Mouse (Mus musculus) embryo, embryonic 10.5 days (tissue): ENCODE data around the gene Phf11d.
"Not testable (repeated sequence)": the region's sequence is repeated elsewhere in the genome, so short reads cannot be mapped to it uniquely, and the experiment has no call there.

Experiments
- DNase-seq: peaks from one replicate; pipeline ENCODE4 v3.0.0-alpha.2; 2015; ENCODE audit warnings: low spot score

Phf11d gene

DNA sequence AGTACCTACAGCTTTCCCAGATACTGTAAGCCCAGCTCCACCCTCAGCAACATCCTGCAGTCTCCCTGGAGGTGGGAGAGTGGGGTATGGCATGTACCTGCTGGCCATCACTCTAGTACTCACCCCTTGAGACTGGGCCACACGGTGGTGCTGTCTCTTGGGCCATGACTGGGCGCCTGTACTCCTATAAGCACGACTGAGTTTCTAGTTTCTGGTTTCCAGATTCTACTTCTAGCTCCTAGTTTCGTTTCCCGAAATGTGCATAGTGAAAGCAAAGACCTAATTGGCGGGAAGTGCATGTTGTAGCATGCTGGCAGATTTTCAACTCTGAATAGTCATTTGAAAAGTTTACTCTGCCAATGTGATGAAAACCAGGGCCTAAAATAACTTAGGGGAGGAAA, at the start of gene Phf11d:
Phf11d (minus strand) TSS at position 227 of the 401 bp plus-strand sequence.
- DNase-seq, result no peak

DNA sequence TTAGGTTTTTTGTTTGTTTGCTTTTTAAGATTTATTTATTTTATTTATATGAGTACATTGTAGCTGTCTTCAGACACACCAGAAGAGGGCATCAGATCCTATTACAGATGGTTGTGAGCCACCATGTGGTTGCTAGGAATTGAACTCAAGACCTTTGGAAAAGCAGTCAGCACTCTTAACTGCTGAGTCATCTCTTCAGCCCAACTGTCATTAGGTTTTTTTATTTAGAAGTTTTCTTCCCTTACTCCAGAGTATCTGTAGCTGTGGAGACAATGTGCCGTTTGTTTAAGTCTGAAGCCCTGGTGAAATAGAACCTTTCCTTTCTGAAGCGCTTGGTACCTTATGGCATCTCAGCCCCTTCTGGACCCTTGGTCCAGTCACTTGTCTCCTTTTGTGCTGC, 49.7 kb upstream of the Phf11d start:
- DNase-seq, result not testable (repeated sequence)

DNA sequence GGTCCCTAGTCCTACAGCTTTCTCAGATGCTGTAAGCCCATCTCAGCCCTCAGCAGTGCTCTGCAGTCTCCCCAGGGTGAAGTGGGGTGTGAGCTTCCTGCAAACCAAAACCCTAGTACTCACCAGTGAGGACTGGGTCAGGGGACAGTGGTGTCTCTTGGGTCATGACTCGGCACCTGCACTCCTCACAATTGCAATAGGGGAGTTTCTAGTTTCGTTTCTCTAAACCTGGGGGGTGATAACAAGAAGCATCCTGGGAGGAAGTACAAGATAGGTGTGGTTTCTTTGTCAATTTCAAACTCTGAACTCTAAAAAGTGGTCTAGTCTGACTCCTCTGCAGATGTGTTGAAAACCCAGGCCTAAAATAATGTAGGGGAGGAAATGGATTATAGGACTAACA, 31.7 kb upstream of the Phf11d start:
- no peak for DNase-seq

DNA sequence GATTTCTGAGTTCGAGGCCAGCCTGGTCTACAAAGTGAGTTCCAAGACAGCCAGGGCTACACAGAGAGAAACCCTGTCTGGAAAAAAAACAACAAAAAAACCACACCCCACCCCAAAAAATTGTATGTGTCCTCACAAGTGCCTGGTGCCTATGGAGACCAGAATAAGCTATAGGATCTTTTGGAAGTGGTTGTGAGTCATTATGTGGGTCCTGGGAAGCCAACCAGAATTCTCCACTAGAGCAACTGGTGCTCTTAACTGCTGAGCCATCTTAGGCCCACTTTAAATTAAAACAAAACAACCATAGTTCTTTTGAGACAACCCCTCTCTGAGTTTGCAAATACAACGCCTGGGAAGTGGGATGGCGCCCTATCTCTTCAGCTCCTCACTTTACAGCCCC, 30.0 kb upstream of the Phf11d start, which contains the start of gene Phf11c:
Phf11c (minus strand) TSS at position 101 of the 400 bp plus-strand sequence.
- no peak for DNase-seq

DNA sequence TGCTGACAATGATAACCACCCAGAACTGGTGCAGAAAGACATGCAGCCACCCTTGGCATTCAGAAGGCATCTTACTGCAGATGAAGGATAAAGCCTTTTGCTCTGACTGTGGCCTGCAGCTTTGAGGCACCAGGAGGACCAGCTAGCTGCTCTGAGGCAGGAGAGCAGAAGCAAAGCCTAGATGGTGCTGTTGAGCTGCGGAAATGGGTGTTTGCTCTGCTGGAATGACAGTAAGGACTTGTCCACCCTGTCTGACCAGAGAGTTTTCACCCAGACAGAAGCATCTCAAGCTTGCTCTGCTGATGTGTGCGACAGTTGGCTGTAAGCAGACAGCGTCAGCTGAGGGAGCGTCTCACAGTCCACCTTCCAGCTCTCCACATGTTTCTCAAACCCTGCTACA, 24.9 kb upstream of the Phf11d start:
- DNase-seq, result not testable (repeated sequence)

DNA sequence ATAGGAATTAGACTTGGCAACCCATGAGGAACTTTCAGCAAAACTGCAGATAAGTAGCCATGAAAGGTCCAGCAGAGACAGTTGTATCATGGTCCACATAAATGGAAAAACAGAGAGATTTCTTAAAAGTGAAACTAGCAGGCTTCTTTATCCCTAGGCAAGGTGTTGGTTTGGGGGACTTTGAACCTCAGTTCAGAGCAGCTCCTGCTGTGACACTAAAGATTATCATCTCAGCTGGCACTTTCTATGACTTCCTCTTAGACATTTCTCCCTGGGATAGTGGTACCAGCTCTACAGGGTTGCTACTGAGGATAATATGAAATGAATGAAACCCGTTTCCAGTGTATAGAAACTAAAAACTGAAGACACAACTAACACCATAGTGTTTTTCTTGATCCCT, 24.3 kb upstream of the Phf11d start:
- DNase-seq, result no peak

DNA sequence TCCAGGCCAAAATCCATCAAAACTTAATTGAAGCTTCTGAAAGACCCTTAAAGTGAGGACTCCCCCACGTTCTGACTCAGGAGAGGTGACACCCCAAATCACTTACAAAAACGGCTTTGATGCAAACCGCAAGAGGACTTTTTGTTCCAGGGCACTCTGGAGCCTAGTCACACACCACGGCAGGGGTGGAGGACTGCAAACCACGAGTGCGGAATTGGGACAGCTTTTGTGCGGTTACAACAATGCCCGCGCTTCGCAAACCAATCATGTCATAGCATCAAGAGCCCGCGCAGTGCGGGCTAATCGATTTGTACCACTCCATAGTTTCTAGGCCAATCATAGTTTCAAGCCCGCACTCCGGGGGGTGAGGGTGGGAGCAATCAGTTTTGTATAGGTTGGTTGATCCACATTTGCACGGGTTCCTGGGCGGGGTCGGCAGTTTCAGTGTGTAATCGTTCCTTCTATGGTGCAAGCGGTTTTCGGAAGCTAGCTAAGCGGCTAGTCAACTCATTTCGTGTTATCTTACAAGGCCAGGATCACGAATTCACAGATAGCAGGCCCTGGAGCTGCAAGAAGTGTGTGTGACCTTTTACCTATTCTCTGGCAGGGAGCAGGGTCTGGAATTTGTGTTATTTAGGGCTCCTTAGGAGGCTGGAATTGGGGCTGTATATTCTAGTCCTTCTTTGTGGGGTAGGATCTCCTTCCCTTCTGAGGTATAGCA, 5.2 kb upstream of the Phf11d start:
- no peak for DNase-seq

DNA sequence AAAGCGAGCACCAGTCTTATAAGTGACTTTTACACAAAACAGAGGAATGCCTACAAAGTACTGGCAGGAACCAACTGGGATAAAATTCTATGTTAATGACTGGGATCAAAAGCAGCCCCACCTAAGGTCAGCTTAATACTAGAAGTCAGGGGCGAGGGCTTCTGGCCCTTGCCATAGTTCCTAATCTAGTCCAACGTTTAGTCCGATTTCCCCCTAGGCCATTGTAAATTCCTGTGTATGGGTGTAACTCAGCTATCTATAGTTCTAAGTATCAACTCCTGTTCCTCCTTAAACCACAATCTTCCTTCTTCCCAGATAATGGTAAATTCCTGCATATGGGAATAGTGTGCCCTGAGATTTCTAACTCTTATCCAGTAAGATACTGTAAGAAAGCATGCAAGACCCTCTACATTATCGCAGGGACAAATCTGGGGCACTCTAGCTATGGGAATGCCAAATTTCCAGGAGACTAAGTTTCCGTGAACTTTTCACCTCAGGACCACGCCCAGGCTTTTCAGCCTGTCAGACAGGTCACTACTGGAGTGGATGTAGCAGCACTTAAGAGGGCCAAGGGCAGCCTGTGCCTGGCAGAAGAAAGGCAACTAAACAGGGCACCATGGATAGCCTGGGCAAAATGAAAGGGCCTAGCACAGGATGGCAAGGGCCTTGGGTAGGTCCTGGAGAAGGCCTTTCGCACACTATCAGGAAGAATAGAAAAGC, 1.3 kb upstream of the Phf11d start:
- DNase-seq, result no peak

DNA sequence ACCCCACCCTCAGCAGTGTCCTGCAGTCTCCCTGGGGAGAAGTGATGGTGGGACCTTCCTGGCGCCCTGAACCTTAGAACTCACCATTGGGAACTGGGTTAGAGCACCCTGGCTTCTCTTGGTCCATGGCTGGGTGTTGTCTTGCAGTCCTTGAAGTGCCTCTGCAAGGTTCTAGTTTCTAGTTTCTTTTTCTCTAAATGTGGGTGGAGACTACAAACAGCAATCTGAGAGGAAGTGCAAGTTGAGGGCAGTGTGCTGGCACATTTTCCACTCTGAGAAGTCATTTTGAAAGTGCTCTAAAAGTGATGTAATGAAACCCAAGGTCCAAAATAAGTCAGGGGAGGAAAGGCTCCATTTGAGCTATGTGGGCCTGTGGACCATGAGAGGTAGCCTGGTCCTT, 24.1 kb downstream of the Phf11d start, which contains the start of gene Phf11b:
Phf11b (minus strand) TSS at position 163 of the 400 bp plus-strand sequence.
- DNase-seq, result not testable (repeated sequence)

DNA sequence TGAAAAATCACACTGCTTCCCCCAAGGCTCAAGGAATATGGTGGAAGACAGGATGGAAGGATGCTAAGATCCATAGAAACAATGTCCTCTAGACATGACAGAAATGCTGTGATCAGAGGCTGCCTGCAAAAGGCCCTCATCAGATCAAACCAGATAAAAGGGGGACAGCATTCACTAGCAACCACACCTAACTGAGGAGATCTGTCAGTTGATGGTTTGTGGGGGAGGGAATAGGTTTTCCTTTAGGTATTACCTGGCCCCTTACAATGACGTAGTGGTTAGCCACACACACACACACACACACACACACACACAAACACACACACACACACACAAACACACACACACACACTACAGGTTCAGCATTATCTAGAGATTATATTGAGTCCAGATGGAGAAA, 25.7 kb downstream of the Phf11d start:
- DNase-seq, result no peak

DNA sequence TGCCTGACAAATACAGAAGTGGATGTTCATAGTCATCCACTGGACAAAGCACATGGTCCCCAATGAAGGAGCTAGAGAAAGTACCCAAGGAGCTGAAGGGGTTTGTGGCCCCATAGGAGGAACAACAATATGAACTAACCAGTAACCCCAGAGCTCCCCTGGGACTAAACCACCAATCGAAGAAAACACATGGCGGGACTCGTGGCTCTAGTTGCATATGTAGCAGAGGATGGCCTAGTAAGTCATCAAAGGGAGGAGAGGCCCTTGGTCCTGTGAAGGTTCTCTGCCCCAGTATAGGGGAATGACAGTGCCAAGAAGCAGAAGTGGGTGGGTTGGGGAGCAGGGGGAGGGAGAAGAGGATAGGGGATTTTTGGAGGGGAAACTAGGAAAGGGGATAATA, 29.2 kb downstream of the Phf11d start:
- DNase-seq, result not testable (repeated sequence)

DNA sequence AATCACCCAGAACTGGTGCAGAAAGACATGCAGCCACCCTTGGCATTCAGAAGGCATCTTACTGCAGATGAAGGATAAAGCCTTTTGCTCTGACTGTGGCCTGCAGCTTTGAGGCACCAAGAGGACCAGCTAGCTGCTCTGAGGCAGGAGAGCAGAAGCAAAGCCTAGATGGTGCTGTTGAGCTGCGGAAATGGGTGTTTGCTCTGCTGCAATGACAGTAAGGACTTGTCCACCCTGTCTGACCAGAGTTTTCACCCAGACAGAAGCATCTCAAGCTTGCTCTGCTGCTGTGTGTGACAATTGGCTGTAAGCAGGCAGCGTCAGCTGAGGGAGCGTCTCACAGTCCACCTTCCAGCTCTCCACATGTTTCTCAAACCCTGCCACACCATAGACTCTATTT, 34.8 kb downstream of the Phf11d start:
- peak; percentile 30 for DNase-seq

DNA sequence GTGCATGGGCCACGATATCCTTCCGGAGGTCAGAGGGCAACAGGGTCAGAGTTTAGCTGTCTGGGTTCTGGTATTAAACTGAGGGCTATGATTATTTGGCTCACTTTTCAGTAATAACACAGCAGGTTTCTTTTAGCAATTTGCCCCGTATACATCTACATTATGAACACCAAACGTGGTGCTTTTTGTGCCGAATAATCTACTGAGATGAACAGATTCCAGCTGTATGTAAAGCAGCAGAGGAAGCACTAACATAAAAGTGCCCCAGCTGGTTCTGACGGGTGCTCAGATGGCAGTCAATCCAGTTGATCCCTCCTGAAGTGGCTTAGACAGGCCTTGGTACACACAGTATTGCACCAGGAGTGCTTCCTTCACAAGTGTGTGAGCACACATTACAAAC, 45.3 kb downstream of the Phf11d start:
- DNase-seq, result not testable (repeated sequence)

DNA sequence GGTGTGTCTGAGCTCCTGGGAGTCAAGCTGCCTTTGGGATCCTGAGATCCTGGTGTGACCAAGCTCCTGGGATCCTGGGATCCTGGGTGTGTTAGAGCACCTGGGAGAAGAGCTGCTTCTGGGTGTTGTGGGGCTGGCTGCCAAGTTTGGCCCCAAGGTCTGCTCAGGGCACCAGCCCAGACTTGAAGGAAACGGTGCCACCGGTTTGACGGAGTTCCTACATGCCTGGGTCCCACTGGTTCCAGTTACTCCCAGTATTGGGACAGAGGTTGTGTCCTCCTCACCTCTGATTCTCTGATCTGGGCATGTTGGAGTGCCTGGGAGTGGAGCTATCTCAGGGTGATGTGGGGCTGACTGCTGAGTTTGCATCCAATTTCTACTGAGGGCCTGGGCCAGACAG, 46.2 kb downstream of the Phf11d start:
- DNase-seq, result not testable (repeated sequence)
